Mouse (Mus musculus) heart, adult 9 months (tissue): ENCODE results near the gene Abcc1.

Source experiments
- DNase-seq, 2 experiments: peaks; one replicate each; pipeline ENCODE4 v3.0.0; 2022; ENCODE audit warnings: low spot score in 2 of 2

The Abcc1 gene

DNA sequence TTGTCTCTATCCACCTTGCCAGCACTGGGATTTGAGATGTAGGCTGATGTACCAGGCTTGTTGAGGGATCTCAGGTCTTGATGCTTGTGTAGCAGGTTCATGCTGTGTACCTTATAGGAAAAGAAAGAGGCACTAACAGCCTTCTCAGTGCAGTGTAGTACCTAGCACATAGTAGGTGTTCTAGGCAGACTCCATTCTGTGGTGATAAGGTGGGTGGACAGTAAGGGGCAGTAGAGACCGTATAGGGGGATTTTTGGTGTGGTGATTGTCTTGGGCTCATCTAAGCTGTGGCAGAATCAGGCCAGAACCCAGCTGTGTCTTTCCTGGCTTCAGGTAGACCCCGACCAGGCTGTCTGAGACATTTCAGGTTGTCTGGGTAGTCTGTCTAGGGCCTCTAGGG is 15.0 kb downstream of the Abcc1 start:
- no peak for DNase-seq

DNA sequence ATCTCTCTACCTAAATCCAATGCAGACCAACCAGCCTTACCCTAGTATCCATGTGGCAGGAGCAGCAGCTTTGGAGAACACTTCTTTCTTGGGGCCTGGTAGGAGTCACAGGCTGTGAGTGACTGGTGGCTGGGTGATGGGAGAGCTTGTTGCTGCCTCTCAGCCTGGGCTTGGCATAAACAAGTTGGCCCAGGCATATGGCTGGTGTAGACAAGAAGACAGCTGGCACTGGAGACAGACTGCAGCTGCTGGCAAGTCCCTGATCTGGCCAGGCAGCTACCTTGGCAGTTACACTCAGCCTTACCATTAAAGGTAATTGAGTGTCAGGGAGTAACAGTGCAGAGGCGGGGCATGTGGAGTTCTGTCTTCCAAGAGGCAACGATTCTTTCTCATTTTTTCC is 16.0 kb downstream of the Abcc1 start:
- DNase-seq, result peak; percentile 80 to 82

DNA sequence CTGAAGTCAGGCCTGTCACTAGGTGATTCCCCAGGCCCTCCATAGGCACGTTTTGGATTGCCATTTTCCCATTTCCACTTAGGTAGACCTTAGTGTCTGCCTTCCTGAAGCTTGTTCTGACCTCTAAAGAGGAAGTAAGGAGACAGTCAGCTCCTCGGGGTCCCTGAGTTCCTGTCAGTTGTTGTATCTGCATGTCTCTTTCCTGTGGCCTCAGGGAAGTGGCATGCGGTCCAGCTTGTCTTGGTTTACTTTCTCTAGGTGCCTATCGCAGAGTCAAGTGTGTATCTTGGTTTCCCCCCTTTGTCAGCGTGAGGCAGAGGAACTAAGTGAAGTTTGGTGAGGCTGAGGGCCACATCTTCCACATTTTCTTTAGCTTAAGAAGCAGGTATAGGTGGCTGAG is 17.3 kb downstream of the Abcc1 start:
- no peak for DNase-seq

DNA sequence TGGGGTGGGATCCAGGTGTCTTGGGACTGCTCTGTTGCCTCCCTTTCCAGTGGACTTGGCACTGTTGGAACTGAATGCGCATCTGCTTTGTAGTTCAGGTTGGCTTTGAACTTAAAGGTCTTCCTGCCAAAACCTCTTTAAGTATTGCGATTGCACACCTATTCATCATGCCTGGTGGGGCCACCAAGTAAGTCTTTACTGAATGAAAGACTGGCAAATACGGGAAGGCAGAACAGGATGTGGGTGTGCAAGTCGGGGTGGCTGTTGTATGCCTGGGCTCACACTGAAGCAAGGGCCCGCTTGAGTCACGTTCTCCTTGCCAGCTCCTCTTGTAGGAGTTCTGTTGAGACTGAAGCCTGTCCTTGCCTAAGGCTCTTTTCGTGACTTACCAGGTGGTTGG is 18.5 kb downstream of the Abcc1 start:
- DNase-seq, result no peak

DNA sequence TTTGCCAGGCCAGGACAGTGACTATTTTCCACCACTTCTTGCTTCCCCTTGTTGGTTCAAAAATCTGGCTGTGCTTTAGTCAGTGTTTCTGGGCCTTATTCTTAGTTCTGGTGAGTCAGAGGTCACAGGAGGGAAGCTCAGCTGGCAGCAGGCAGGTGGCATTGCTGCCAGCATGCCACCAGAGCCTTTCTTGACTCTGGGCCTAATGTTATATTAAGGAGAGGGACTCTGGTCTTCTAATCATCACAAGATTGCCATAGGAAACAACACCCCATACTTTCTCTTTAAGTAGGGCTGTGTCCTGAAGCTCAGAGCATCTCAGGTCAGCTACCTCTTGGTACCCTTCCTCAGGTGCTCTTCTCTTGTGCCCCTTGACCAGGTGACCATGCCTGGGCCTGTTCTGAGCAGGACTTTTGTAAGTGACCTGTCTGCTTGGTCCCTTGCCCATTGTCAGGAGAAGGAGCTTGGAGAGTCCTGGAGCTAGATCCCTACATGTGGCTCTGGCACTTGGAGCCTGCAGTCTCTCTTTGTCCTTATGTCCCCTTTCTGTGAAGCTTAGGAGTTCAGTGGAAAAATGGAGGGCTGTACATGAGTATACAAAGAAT is 19.8 kb downstream of the Abcc1 start:
- peak; percentile 64 to 66 for DNase-seq

DNA sequence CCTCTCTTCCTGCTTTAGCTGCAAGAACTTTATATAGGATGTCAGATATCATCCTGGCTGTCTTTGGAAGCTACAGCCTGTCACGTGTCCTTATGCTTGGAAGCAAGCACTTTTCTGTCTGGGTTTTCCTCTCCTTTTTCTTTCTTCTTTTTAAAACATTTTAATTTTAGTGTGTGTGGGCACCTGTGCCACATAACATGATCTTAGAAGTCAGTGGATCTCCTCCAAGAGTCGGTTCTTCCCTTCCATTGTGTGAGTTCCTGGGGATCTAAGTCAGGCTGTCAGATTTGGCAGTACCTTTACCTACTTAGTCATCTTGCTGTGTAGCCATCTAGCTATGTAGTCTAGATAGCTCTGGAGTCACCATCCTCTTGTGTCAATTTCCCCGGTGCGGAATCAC is 37.9 kb downstream of the Abcc1 start:
- DNase-seq, result no peak

DNA sequence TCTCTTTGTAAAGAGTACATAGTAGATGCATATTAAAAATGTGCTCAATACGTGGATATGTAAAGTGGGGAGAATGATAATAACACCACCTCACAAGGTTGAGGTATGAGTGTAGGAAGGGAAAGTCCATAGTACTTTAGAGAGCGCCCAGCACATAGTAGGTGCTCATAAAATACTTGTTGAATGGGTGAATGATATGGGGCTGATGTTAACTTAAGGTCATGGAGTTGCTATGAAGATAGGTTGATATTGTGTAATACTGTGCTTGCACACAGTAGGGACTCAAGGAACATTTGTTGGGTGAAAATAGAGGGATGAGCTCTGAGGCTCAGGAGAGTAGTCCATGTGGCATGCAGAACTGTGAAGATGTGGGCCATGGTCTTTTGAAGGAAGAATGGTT is 42.1 kb downstream of the Abcc1 start:
- DNase-seq, result no peak

DNA sequence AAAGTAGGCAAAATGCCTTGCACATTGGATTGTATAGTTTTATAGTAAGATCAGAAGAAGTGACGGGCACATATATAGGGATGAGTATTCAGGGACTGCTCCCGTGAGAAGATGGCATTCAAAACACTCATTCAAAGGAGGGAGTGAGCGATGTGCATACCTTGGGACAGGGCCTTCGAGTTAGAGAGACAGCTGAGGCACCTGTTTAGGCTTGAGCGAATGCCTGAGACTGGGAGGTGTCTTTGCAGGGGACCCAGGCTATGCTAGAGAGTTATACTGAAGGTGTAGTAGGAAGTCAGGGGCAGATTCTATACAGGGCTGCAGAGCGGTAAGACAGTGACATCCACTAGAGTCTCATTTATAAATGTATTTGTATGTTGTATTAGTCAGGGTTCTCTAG is 44.3 kb downstream of the Abcc1 start:
- DNase-seq, result no peak

DNA sequence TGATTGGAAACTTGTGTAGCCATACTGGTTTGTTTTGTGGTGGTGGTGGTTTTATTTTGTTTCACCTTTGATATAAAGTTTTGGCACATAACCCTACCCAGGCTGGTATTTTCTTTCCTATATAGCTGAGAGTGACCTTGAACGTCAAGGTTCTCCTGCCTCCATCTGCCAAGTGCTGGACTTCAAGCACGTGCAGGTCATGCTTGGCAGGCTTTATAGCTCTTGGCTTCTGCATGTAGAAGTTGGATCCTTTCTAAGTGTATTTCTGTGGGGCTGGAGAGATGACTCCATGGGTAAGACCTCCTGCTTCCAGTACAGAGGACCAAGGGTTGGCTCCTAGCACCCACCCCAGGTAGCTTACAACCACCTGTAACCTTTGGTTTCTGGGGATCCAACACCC is 47.8 kb downstream of the Abcc1 start:
- peak in 1 of 2 experiments; percentile 18 for DNase-seq

DNA sequence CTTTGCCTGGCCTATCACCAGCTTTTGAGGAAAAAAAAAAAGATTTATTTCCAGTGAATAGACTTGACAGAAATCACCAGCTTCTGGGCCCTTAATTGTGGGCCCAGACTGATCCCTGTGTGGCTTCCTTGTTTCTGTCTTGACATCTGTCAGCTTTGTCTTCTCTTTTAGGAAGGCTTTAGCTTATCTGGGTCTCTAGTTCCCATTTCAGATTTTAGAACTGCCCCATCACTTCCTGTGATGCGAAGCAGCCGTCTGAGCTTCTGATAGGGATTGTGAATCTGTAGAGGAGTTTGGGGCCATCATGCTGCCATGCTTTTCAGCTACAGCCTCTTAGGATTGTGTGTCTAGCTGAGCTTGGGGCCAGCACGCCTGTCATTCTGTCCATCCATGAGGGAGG is 48.4 kb downstream of the Abcc1 start:
- DNase-seq, result no peak

DNA sequence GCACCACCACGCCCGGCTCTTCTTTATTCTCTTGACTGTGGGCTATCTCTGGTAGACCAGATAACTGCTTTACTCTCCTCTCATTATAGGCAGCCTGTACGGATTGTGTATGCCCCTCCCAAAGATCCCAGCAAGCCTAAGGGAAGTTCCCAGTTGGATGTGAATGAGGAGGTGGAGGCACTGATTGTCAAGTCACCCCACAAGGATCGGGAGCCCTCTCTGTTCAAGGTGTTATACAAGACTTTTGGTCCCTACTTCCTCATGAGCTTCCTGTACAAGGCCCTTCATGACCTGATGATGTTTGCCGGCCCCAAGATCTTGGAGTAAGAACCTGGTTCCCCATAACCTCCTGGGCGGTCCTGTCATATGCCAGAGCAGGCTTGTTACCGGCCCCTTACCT is 49.3 kb downstream of the Abcc1 start:
- DNase-seq, result no peak

DNA sequence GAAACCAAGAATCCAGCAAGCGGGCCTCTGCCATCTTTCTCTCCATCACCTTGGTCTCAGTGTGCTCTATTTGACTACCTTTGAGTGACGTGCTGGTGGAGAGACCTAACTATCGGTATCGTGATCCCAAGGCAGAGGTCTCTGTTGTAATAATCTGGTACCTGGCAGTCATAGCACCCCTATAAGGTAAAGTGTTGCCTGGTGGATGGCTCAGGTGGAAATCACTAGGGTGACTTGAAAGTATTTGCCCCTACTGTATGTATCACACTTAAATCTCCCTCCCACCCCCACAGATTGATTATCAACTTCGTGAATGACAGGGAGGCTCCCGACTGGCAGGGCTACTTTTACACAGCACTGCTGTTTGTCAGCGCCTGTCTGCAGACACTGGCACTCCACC is 49.8 kb downstream of the Abcc1 start:
- no peak for DNase-seq

DNA sequence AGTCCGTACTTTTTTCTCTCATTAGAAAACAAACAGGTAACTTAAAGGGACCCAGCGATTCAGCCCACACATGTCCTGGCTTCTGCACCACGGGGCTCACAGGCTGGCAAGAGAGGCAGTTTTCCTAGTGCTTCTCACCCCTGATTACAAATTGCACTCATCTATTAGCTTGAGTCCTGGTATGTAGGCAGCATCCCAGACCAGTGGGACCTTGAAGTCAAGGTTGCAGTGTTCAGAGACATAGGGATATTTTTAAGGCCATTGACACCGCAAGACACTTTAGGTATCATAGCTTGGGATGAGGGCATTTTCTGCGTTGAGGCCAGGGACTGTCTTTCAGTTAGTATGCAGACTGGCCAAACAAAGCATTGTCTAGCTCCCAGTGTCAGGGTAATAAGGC is 51.2 kb downstream of the Abcc1 start:
- no peak for DNase-seq

DNA sequence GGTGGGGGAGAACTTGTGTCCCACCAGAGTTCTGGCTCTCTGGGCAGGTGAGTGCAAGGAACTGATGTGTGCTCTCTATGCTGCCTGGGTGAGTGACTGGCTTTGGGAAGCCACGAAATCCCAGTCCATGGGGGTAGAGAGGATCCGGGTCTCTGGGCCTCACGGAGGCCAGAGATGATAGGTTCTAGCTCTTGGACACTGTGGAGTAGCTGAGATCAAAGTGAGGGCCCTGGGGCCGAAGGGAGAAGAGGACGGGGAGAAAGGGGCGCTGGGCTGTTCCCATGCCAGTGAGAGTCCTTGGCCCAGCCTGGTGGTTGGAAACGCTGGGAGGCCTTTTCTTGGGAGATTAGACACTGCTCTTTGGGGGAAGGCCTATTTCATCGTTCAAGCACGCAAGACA is 53.8 kb downstream of the Abcc1 start:
- no peak for DNase-seq

DNA sequence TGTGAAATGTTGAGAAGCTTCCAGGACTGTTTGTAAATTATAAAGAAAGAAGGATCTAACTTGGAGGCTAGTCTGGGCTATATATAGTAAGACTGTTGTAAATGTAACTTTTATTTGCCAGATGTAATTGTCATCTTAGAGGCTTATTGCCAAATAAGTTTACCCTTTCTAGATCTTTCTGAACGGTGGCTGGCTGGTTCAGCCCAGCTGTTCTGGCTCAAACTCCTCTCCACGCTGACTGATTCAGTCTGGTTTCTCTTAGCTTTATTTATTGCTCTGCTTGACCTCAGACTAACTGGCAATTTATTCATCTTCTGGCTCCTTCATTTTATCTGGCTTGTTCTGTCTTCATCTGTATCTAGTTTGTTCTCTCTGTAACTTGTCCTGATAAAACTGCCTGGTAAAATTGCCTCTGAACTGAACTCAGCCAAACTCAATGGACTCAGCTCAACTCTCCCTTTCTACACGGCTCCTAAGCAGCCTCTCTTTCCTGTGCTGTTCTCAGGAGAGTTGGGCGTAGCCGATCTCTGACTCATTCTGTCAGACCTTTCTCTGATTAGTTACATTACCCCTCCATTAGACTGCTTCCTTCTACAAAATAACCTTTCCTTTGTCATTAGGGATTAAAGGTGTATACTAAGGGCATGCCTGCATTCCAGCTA is 55.7 kb downstream of the Abcc1 start:
- DNase-seq, result no peak

DNA sequence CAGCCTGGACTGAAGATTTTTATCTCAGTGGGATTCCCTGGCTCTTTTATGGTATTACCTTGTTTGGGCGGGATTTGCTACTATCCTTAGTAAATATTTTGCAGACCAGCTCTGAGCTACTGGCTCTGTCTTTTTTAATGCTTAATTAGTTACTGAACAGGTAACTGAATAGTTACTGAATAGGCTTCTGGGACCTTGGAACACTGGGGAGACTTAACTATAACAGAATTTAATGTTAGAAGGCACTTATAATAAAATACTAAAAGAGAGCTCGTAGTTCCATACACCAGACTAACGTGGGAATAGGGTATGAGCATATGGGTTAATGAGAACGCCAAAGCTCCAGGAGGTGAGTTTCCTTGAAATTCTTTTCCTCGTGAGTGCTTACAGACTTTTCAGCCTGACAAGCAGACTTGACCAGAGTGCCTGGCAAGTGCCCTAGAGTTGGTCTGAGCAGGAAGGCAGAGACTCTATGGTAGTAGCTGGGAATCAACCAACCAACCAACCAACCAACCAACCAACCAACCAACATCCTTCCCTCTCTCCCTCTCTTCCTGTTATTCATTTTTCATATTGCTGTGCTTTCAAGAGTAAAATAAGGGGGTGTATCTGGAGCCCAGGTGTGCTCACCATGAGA is 59.3 kb downstream of the Abcc1 start:
- DNase-seq, result no peak

DNA sequence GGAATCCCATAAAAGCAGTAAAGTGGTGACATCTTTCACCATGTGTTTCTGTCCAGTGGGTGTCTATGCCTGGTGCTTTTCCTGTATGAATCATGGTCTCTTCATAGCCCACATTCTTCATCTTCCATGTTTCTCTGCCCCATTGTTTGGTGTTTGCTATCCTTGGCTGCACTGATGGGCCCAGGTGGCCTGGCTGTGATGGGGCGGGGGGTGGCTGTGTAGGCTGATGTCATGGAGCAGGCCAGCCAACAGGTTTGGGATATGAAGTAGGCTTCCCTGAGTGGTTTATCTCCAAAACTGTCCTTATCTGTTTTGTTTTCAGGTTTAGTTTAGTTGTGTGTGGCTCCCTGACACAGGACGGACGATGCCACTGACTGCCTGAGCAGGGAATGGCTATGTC is 60.7 kb downstream of the Abcc1 start:
- no peak for DNase-seq

DNA sequence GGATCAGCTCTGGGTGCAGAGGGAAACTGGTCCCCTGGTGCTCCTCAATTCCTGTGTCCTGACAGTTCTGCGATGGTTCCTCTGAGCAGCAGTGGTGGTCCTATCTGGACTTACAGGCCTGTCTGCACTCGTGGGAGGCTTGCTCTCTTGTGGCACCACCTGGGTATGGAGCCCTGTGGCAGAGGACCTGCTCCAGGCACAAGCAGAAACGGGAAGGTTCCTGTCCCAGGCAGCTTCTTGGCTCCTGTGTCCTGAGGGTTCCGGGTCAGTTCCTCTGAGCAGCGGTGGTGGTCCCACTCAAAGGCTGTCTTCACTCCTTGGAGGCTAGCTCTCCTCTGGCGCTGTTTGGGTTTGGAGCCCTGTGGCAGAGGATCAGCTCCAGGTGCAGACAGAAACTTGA is 68.0 kb downstream of the Abcc1 start:
- no peak for DNase-seq

DNA sequence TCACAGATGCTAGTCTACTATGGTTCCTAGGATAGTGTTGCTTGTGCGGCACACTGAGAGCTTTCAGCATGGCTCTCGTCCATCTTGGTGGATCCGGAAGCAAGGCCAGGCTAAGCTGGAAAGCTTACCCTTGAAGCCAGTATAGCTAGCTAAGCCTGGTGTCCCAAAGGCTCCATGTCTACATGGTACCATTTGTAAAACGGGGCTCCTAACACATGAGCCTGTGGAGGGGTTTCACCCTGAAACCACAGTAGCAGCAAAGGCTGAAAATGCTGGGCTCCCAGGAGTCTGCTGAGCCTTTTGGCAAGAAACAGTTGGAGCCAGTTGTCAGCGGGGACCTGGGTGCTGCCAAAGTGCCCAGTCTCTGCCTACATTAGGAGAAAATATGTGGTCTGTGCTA is 71.6 kb downstream of the Abcc1 start:
- no peak for DNase-seq

DNA sequence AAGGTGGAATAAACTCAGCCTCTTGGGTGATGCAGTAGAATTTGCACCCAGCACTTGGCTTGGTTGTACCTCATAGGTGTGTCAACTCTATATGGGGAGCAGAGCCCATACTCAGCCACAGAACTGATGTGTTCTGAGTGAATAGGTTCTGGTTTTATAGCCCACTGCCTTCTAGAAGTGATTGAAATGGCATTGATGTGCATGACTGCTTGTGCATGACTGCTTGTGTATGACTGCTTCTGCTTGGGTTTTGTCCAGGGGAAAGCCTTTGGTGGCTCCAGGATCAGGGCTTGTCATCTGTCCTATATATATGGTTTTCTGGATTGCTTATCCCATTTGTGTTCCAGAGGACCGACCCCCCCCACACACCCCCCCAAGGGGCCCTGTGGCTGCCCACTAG is 74.2 kb downstream of the Abcc1 start:
- DNase-seq, result no peak

DNA sequence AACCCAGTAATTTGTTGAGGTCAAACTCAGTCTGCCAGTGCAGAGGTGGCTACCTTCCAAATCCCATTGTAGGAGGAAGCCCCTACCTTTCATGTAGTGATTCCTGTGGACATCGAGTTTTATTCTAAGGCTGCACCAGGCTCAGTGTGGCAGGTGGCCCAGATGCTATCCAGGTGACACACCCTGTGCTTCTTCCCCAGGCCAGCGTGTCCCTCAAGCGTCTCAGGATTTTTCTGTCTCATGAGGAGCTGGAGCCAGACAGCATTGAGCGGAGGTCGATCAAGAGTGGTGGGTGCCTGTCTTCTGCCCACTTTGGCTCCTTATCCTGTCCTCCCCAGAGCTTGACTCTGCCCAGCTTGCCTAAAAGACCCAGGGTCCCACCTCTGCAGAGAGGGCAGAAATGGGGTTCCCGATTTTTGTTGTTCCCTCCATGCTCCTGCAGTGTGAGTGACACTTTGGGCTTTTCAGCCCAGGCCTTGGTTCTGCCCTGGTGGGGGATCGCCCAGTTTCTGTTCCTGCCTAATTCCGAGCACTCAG is 76.2 kb downstream of the Abcc1 start:
- no peak for DNase-seq

DNA sequence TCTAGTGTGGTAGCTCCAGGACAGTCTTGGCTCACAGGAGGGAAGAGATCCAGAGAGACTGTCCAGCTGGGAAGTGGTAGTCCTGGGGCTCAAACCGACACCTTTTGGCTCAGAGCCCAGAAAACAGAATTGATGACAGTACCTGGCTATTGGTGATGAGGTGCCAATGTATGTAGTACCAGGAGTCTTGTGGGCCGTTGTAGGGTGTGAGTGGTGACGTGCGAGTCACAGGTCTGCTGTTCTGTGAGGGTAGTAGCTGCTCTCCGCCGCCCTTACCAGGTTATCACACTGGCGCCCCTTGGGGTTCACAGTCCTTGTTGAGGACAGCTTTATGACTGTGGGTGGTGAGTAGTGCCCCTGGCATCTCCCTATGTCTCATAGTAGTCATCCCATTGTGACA is 77.2 kb downstream of the Abcc1 start:
- no peak for DNase-seq

DNA sequence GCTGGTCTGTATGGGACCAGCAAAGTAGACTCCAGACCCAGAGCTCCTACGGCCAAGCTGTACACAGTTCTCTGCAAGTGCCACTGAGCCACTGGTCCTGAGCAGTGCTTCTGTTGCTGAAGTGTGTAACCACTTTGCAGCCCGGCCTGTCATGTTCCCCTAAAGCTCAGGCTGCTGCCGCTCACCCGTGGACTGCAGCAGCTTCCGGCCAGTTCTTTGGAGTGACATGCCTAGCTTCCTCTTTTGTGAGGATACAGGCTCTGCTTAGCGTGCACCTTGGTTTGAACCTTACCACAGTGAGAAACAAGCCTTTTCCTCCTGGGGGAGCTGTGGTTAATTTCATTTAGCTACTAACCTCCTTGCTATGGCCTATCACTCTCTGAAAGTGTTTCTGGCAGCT is 77.7 kb downstream of the Abcc1 start:
- no peak for DNase-seq
